ENCODE assay signal across 16 mouse cellular contexts in the genomic region with DNA sequence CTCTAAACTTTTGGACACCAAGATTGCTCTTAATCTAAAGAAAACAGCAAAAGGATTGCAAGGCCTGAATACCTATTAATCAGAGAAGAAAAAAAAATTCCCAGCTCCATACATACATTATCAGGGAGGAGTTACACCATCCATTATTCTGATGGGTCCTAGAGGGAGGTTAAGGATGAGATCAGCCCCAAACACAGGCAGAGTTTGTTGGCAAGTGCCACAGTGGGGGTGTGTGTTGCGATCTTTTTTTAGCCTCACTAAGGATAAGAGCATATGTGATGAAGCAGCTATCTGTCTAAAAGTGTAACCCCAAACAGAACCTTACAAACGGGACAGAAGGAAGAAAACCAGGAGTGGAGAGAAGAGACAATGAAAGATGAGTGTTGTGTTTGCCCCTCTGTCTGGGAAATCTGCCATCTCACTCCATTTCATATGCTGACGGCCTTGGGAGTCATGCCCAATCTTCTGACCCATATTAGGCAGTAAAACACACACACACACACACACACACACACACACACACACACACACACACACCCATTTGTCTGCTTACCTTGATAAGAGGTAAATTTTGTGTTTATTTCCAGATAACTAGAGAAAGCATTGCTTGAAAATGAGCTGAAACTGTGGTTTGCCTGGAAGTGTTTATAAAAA.
DNase-seq lines count a peak whose midpoint lies in the region; ATAC-seq and TF ChIP-seq lines count a peak whose summit lies in the region.
"Had no signal": no experiment of that assay in that cellular context is flagged by ENCODE, and none has a peak within 500 bp of the region (broad histone marks: within the 10 kb centered on the region; RNA-seq: fewer than 3 reads in every experiment).

No protein-coding gene starts in this region.

- no peak overlapping the region for H3K9ac ChIP-seq in lung, postnatal 0 days (replicated peaks; ENCODE audit: low read depth)
- H3K9ac ChIP-seq in stomach, embryonic 14.5 days (replicated peaks; ENCODE audit: low read depth, low read length), result no peak overlapping the region
- H3K9ac ChIP-seq: embryonic facial prominence, embryonic 12.5 days; forebrain, embryonic 15.5 days; liver, embryonic 15.5 days; midbrain, embryonic 13.5 days; neural tube, embryonic 12.5 days had no signal

- no peaks in the 10 kb centered on the region for H3K36me3 ChIP-seq in lung, postnatal 0 days (ENCODE audit: insufficient read depth, low read length)
- no peaks in the 10 kb centered on the region for H3K36me3 ChIP-seq in stomach, embryonic 14.5 days (ENCODE audit: control insufficient read depth, insufficient read depth, low read length)
- H3K36me3 ChIP-seq: embryonic facial prominence, embryonic 12.5 days; forebrain, embryonic 15.5 days; liver, embryonic 15.5 days; midbrain, embryonic 13.5 days; neural tube, embryonic 12.5 days had no signal

- no peaks in the 10 kb centered on the region for H3K27me3 ChIP-seq in lung, postnatal 0 days (replicated peaks; ENCODE audit: insufficient read depth, low read length)
- H3K27me3 ChIP-seq in stomach, embryonic 14.5 days (ENCODE audit: control insufficient read depth, insufficient read depth, low read length), result no peaks in the 10 kb centered on the region
- H3K27me3 ChIP-seq: embryonic facial prominence, embryonic 12.5 days; forebrain, embryonic 15.5 days; liver, embryonic 15.5 days; midbrain, embryonic 13.5 days; neural tube, embryonic 12.5 days had no signal

- H3K4me1 ChIP-seq in lung, postnatal 0 days (ENCODE audit: insufficient read depth, low read depth, low read length), result no peaks in the 10 kb centered on the region
- no peaks in the 10 kb centered on the region for H3K4me1 ChIP-seq in stomach, embryonic 14.5 days (ENCODE audit: control insufficient read depth, insufficient read depth, low read length)
- H3K4me1 ChIP-seq: embryonic facial prominence, embryonic 12.5 days; forebrain, embryonic 15.5 days; liver, embryonic 15.5 days; midbrain, embryonic 13.5 days; neural tube, embryonic 12.5 days had no signal

- H3K4me3 ChIP-seq in lung, postnatal 0 days (ENCODE audit: low read depth, low read length), result no peak overlapping the region
- H3K4me3 ChIP-seq in stomach, embryonic 14.5 days (ENCODE audit: low read depth, low read length), result no peak overlapping the region
- H3K4me3 ChIP-seq: embryonic facial prominence, embryonic 12.5 days; forebrain, embryonic 15.5 days; layer of hippocampus, adult 2 months; liver, embryonic 15.5 days; midbrain, embryonic 13.5 days; neural tube, embryonic 12.5 days had no signal

- no peak for ATAC-seq in lung, postnatal 0 days
- peak; percentile 49; the same call in 1 of the 2 replicates for ATAC-seq in stomach, embryonic 14.5 days (ENCODE audit: insufficient number of reproducible peaks, insufficient read depth, low FRiP score, low read depth)
- no peak for ATAC-seq in inflammation-experienced regulatory T-cells, adult 6 months
- ATAC-seq: forebrain, embryonic 15.5 days; midbrain, embryonic 13.5 days had no signal

- H3K9me3 ChIP-seq in lung, postnatal 0 days (ENCODE audit: low read length), result no peaks in the 10 kb centered on the region
- H3K9me3 ChIP-seq in stomach, embryonic 14.5 days (ENCODE audit: control insufficient read depth, low read depth, low read length), result no peaks in the 10 kb centered on the region
- H3K9me3 ChIP-seq: embryonic facial prominence, embryonic 12.5 days; forebrain, embryonic 15.5 days; liver, embryonic 15.5 days; midbrain, embryonic 13.5 days; neural tube, embryonic 12.5 days had no signal

- intact Hi-C loops in heart, postnatal 25 days (cut with DNase I), result no loop called here

- H3K27ac ChIP-seq in lung, postnatal 0 days (ENCODE audit: low read length), result no peak overlapping the region
- H3K27ac ChIP-seq in stomach, embryonic 14.5 days (ENCODE audit: low read length), result no peak overlapping the region
- H3K27ac ChIP-seq: embryonic facial prominence, embryonic 12.5 days; forebrain, embryonic 15.5 days; layer of hippocampus, adult 2 months; liver, embryonic 15.5 days; midbrain, embryonic 13.5 days; neural tube, embryonic 12.5 days had no signal

- TF ChIP-seq CTCF in lung, postnatal 0 days (IDR thresholded peaks at IDR 0.05), result no peak

- no peak for TF ChIP-seq EP300 in lung, postnatal 0 days (IDR thresholded peaks at IDR 0.05)

- 52% methylated on average over 3 of the region's 3 CpGs for WGBS in lung, postnatal 0 days
- 39% methylated on average over 3 of the region's 3 CpGs for WGBS in stomach, embryonic 14.5 days

- DNase-seq in heart, adult 11 months, result peak; percentile 93
- DNase-seq in heart, postnatal 25 days (ENCODE audit: low spot score), result no peak
- peak; percentile 15 for DNase-seq in lung, postnatal 36 days
- DNase-seq in lung, postnatal 0 days (ENCODE audit: low spot score), result no peak
- DNase-seq in heart, adult 9 months (ENCODE audit: low spot score in 2 of 2), result peak; percentile 21 to 38
- DNase-seq in cerebellum, adult 8-10 months, result no peak
- DNase-seq: cerebellum, adult 2 months; kidney, adult 18-20 months had no signal

- no peak overlapping the region for H3K4me2 ChIP-seq in lung, postnatal 0 days (replicated peaks; ENCODE audit: low read depth, low read length)
- H3K4me2 ChIP-seq in stomach, embryonic 14.5 days (replicated peaks; ENCODE audit: low read depth, low read length), result no peak overlapping the region
- H3K4me2 ChIP-seq: embryonic facial prominence, embryonic 12.5 days; forebrain, embryonic 15.5 days; liver, embryonic 15.5 days; midbrain, embryonic 13.5 days; neural tube, embryonic 12.5 days had no signal

Comparison
In these comparisons a context has a peak if more than half of its experiments do, and no peak if none do; other contexts are left out.
1. DNase-seq: peak in heart, adult 11 months (single experiment), lung, postnatal 36 days (single experiment) and heart, adult 9 months (2 of 2); none in heart, postnatal 25 days (single experiment), lung, postnatal 0 days (single experiment) and cerebellum, adult 8-10 months (single experiment).